Mouse (Mus musculus) spleen, adult 2 months (tissue): Measurements from ENCODE around the gene Olfr1337.

Source experiments
- CTCF ChIP-seq: fragments of 200-500 bp; IDR thresholded peaks from 2 replicates; pipeline ENCODE4 v1.5.1; 2011; ENCODE audit warnings: mild to moderate bottlenecking, inconsistent platforms; ENCODE audit not compliant: insufficient read depth, insufficient read length, insufficient replicate concordance; ENCODE audit errors: extremely low read depth
- POLR2A ChIP-seq: fragments of 200-500 bp; IDR thresholded peaks from 2 replicates; pipeline ENCODE4 v1.6.1; 2011; ENCODE audit warnings: low read depth, low read length, inconsistent platforms

DNA sequence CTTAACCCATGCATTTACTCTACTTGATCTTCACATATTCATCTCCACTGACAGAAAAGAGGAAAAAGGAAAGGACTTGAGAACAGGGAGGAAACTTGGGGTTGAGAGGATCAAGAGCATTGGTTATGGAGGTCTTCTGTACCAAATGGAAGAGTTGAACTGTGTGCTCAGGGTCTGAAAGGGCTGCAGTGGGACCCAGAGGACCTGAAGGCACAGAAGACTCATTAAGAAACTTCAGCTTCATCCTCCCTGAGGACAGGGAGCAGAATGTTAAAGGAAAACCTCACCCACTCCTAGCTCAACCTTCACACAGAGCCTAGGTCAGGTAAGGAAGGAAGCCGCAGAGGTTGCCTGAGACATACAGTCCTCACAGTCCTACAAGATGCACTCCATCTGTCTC is 50.5 kb downstream of the Olfr1337 start, which contains the start of gene Olfr1339:
- TF ChIP-seq POLR2A (no peak), CTCF (no peak)
